Mouse (Mus musculus): ENCODE data around the gene Isg20l2. TPM values are rescaled to one million over a fixed set of nuclear protein-coding genes. Genes with fewer than 3 reads are reported as not detected.

Isg20l2 gene
- polyA plus RNA-seq, 1 experiment from 2014 or later, result 74.3 TPM

Other genes starting within 250 kb of the Isg20l2 start
- gene Lrrc71, start 181.7 kb upstream of the Isg20l2 start, polyA plus RNA-seq (2015; fragmentation: Nextera tagmentation; extraction: Ambion mirVana), result 0.34 and 0.99 TPM in 2 replicates
- gene Ntrk1, start 135.2 kb upstream of the Isg20l2 start, polyA plus RNA-seq (2015; fragmentation: Nextera tagmentation; extraction: Ambion mirVana), result 1.8 TPM in 2 replicates
- gene Insrr, start 133.4 kb upstream of the Isg20l2 start, polyA plus RNA-seq (2015; fragmentation: Nextera tagmentation; extraction: Ambion mirVana), result 0.78 and 0.80 TPM in 2 replicates
- 12.5 and 15.6 TPM in 2 replicates for gene Pear1, start 106.0 kb upstream of the Isg20l2 start, polyA plus RNA-seq (2015; fragmentation: Nextera tagmentation; extraction: Ambion mirVana)
- gene Sh2d2a, start 83.6 kb upstream of the Isg20l2 start, polyA plus RNA-seq (2015; fragmentation: Nextera tagmentation; extraction: Ambion mirVana), result not detected in 2 replicates
- 14.4 and 17.7 TPM in 2 replicates for gene Prcc, start 44.7 kb upstream of the Isg20l2 start, polyA plus RNA-seq (2015; fragmentation: Nextera tagmentation; extraction: Ambion mirVana)
- 180 and 260 TPM in 2 replicates for gene Hdgf, start 24.0 kb upstream of the Isg20l2 start, polyA plus RNA-seq (2015; fragmentation: Nextera tagmentation; extraction: Ambion mirVana)
- gene Mrpl24, start 10.8 kb upstream of the Isg20l2 start, polyA plus RNA-seq (2015; fragmentation: Nextera tagmentation; extraction: Ambion mirVana), result 80.1 and 84.0 TPM in 2 replicates
- gene Rrnad1, start 403 bp downstream of the Isg20l2 start, polyA plus RNA-seq (2015; fragmentation: Nextera tagmentation; extraction: Ambion mirVana), result 21.1 and 25.2 TPM in 2 replicates
- gene Crabp2, start 18.4 kb downstream of the Isg20l2 start, polyA plus RNA-seq (2015; fragmentation: Nextera tagmentation; extraction: Ambion mirVana), result 345 and 370 TPM in 2 replicates
- gene Nes, start 40.8 kb downstream of the Isg20l2 start, polyA plus RNA-seq (2015; fragmentation: Nextera tagmentation; extraction: Ambion mirVana), result 13.8 and 17.7 TPM in 2 replicates
- gene Bcan, start 69.9 kb downstream of the Isg20l2 start, polyA plus RNA-seq (2015; fragmentation: Nextera tagmentation; extraction: Ambion mirVana), result 0.39 and 0.53 TPM in 2 replicates
- gene Hapln2, start 97.3 kb downstream of the Isg20l2 start, polyA plus RNA-seq (2015; fragmentation: Nextera tagmentation; extraction: Ambion mirVana), result 0.15 TPM in 1 of 2 replicates, not detected in the other
- gene Gpatch4, start 112.8 kb downstream of the Isg20l2 start, polyA plus RNA-seq (2015; fragmentation: Nextera tagmentation; extraction: Ambion mirVana), result 34.0 and 38.5 TPM in 2 replicates
- gene Naxe, start 128.2 kb downstream of the Isg20l2 start, polyA plus RNA-seq (2015; fragmentation: Nextera tagmentation; extraction: Ambion mirVana), result 208 and 210 TPM in 2 replicates
- 0.11 and 0.19 TPM in 2 replicates for gene Ttc24, start 148.0 kb downstream of the Isg20l2 start, polyA plus RNA-seq (2015; fragmentation: Nextera tagmentation; extraction: Ambion mirVana)
- 20.1 and 22.8 TPM in 2 replicates for gene Iqgap3, start 151.7 kb downstream of the Isg20l2 start, polyA plus RNA-seq (2015; fragmentation: Nextera tagmentation; extraction: Ambion mirVana)
- 18.1 and 18.2 TPM in 2 replicates for gene Mef2d, start 212.1 kb downstream of the Isg20l2 start, polyA plus RNA-seq (2015; fragmentation: Nextera tagmentation; extraction: Ambion mirVana)